Mouse (Mus musculus) kidney, postnatal 14 days (tissue): ENCODE results near the gene Taf8.
A peak's percentile ranks its signal among the peaks of the same experiment; 100 is the strongest.
"Not testable (repeated sequence)": the region's sequence is repeated elsewhere in the genome, so short reads cannot be mapped to it uniquely, and the experiment has no call there.

ENCODE experiments used
- DNase-seq: peaks from one replicate; pipeline ENCODE4 v3.0.0; 2022; ENCODE audit warnings: mixed read lengths

Gene Taf8

DNA sequence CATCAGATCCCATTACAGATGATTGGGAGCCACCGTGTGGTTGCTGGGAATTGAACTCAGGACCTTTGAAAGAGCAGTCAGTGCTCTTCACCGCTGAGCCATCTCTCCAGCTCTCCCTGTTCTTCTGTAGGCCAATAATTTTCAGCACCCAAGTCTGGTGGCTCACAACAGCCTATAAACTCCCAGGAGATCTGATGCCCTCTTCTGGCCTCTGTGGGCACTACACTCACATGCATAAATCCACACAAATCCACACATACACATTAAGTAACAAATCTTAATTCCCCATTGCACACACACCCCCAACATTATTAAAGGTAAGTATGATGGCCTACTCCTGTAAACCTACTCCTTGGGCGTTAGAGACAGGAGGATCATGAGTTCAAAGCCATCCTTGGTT lies 14.1 kb upstream of the Taf8 start:
- no peak for DNase-seq

DNA sequence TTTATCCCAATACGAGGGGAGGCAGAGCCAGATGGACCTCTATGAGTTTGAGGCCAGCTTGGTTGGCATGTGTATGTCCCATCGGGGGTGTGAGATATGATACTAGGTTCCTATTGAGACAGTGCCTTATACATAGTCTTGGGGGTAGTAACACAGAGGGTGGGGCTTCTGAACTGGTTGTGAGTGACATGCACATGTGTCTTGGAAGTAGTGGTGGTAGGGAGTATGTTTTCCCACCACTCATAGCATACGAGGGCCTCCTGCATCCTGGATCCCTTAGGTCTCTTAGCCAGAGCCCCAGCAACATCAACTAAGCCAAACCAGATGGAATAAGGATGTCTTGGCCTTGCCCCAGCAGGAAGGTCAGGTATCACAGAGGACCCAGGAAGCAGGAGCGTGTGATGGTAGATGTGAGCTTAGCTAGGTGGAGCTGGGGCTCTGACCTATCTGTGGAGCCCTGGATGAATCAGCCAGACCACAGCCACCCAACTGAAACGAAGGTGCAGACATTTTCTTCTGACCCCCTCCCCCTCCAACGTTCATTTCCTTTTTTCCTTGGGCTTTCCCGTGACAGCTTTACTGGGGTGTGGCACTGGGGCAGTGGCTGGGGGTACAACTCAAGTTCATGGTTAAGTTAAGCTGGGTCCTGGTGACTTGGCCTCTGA lies 13.2 kb upstream of the Taf8 start:
- no peak for DNase-seq

DNA sequence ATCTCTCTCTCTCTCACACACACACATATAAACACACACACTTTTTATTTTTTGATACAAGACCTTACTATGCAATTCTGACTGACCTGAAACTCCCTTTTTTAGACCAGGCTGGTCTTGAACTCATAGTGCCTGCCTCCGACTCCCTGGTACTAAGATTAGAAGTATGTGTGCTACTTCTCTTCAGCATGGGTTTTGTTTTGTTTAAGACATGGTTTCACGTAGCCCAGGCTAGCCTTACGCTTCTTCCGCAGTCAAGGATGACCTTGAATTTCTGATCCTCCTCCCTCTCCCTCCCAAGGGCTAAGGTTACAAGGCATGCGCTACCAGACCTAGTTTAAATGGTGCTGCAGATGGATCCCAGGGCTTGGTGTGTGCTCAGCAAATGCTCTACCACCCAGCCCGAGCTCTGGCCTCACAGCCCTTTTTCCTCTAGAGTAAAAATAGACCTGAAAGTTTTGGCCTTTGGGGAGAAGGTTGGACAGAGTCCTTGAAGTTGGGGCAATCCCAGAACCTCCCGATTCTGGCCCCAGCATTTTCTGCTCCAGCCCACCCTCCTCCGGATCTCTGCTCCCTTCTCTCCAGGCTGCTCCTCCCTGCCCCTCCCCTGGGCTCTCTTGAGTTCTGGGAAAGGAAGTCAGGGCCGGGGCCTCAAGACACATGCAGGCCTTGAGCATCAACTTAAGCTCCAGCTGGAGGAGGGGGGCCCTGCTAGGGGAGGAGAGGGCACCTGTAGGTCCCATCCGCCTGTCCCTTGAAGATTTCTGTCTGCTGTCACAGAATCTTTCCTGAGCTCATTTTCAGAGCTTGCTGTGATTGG lies 11.1 kb upstream of the Taf8 start:
- DNase-seq: no peak

GRCm38 (mm10) chr17:47511111-47512020 lies 9.3 kb upstream of the Taf8 start:
- peak; percentile 99 for DNase-seq

DNA sequence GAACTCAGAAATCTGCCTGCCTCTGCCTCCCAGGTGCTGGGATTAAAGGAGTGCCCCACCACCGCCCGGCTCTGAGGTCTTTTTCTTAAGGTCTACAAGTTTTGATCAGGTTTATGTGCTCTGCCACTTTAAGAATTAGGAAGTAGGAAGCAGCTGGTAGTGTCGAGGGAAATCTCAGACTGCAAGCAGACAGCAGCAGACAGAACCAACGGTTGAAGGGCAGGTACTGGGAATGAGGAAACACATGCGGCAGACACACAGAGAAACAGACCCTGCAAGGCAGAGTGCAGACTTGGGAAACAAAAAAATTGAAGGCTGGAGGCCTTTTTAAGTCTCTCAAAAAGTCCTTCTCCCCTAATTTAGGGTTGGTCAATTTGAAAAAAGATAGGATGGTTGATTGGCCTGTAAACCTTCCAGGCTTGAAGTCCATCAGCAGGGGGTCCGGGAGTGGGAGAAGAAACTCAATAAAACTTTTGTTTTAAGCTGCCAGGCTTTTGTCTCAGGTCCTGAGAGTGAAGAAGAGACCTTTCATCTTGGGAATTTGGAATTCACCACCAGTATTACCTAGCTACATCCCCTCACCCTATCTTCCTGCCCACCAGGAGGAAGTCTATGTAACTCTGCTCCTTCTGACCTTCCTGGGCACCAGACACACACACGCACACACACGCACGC lies 7.1 kb upstream of the Taf8 start:
- no peak for DNase-seq

DNA sequence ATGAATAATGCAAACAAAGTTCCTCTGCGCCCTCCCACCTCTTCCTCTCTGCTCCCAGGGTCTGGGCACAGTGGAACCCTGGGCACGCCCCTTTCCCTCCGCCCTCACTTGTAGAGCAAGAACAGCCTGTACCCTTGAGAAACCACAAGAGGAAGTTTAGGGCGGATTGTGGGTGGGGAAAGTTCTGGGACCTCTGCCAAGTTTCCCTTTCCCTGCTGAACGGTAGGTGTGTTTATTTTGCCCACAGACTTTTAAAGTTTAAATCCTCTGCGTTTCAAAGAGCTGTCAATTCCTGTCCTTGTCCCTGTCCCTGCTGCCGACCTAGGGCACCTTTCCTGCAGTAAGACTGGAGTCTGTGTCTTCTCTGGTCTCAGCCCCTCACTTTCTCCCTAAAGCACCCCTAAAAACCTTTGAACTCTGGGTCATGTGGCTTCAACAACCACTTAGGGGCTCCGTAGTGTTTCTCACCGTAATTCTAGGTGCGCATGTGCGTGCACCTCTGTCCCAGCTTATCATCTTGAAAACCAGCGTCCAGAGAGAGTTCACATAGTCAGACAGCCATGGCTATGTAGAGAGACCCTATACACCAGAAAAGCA lies 6.0 kb upstream of the Taf8 start:
- peak; percentile 98 for DNase-seq

DNA sequence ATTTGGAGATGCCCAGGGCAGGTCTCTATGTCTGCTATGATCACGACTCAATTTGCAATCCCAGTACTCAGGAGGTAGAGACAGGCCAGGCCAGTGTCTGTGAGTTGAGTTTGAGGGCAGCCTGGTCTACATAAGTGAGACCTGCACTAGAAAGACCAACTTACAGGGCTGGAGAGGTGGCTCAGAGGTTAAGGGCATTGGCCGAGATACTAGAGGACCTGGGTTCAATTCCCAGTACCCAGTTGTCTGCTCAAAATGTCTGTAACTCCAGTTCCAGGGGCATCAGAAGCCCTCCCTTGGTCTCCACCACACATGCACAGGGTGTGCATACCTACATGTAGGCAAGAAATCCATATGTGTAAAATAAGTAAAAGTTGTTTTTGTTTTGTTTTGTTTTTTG lies 5.4 kb upstream of the Taf8 start:
- DNase-seq: no peak

DNA sequence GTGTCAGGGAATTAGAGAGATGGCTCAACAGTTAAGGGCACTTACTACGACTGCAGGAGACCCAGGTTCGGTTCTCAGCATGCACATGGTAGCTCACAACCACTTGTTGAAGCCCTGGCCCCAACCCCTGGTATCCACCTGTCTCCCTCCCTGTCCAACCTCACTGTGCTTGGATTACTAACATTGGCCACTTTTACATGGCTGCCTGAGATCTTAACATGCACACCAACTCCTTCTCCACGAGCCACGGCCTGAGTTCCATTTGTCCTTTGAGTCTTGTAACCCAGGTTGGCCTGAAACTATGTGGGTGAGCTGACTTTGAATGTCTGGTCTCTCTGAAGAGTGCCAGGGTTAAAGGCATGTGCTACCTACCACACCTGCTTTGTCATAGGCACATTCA lies 4.6 kb upstream of the Taf8 start:
- no peak for DNase-seq

DNA sequence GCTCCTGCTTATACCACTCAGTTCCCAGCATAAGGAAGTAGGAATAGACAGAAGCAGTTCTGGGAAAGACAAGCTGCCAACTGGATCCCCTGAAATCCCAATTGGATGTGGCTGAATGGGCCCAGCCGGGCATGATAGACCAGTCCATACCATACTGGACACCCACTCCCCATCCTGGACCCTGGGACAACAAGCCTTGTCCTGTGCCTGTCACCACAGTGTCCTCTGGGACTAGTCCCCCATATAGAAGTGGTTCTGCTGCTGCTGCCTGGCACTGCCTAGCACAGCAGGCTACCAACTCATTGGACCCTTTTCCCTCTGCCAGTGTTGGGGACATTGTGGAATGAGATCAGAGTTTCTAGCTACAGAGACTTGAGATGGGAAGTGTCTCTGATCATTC lies 4.0 kb upstream of the Taf8 start:
- DNase-seq: no peak

GRCm38 (mm10) chr17:47505566-47505965 lies 3.5 kb upstream of the Taf8 start:
- DNase-seq: no peak

GRCm38 (mm10) chr17:47504941-47505346 lies 2.9 kb upstream of the Taf8 start, which contains the start of gene Ccnd3:
Ccnd3 (plus strand) TSS chr17:47505051.
- DNase-seq: peak; percentile 85

DNA sequence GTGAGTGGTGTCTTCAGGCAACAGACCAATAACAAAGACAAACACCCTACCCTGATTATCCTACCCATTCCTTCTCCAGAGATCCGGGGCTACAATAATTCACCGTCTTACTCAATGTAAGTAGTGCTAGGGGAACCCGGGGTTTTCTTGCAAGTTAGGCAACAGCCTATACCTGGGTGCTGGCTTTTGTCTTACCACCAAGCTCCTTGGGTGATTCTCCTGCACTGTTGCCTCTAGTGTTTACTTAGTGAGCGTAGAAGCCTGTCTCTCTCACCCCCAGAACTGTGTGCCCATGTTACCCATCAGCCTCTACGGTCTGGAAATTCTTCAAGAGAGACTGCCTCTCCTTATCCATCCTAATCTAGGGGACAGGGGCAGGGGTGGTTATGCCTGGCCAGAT lies 2.1 kb upstream of the Taf8 start:
- DNase-seq: no peak

DNA sequence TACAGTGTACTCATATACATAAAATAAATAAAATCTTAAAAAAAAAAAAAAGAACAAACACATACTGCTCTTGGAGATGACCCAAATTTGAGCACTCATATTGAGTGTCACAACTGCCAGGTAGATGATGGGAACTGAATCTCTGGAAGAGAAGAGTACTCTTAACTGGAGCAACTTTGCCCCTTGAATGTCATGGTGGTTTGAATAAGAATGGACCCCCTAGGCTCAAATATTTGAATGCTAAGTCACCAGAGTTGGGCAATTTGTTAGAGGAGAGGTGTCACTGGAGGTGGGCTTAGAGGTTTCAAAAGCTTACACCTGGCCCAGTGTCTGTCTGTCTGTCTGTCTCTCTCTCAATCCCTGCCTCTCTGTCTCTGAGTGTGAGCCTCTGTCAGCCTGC lies 1.6 kb upstream of the Taf8 start:
- no peak for DNase-seq

GRCm38 (mm10) chr17:47502707-47503045 lies 584 bp upstream of the Taf8 start:
- not testable (repeated sequence) for DNase-seq

DNA sequence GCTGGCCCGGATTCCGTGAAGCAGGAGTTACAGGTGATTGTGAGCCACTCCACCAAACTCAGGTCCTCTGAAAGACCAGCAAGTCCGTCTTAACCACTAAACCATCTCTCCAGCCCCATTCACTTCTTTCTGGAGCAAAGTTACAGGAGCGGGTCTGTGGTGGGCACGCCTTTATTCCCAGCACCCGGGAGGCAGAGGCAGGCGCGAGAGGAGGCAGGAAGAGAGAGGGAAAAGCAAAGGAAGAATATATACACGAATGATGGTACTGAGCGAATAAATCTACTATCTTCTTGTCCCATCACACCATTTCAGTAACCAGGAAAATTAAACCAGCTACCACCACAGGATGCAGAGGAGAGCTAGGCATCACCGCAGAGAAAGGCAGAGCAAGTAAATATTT lies 561 bp downstream of the Taf8 start:
- no peak for DNase-seq

- DNase-seq: no peak
Observed at GRCm38 (mm10) chr17:47494132-47494531, 8.0 kb downstream of the Taf8 start.

GRCm38 (mm10) chr17:47493653-47494052 lies 8.4 kb downstream of the Taf8 start:
- no peak for DNase-seq

GRCm38 (mm10) chr17:47492731-47493130 lies 9.4 kb downstream of the Taf8 start:
- DNase-seq: no peak

GRCm38 (mm10) chr17:47490791-47491190 lies 11.3 kb downstream of the Taf8 start:
- no peak for DNase-seq

GRCm38 (mm10) chr17:47485791-47486190 lies 16.3 kb downstream of the Taf8 start:
- DNase-seq: no peak

- no peak for DNase-seq
Observed at GRCm38 (mm10) chr17:47484993-47485392, 17.1 kb downstream of the Taf8 start.

DNA sequence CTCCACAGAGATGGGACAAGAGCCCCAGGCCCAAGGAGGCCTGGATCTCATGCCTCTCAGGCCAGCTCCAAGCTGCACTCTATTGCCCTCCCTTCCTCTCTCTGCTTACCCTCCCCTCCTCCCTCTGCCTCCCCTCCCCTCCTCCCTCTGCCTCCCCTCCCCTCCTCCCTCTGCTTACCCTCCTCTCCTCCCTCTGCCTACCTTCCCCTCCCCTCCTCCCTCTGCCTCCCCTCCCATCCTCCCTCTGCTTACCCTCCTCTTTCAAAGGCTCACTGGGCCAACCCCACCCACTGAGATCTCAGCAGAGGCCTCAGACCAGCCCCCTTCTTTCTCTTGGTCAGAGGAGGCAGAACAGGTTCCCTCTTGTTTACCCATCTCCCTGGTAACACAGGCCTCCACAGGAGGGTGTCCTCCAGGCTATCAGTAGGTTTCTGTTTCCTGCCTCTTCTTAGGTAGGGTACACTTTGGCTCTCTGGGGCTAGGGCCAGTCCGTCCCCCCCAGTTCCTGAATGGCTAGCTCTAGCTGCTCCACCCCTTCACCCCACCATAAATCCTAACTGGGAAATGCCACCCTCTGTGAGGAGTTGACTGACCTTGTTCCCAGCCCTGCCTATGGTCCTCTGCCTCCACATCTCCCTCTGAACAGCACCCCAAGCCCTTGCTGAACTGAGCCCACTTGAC lies 17.7 kb downstream of the Taf8 start:
- DNase-seq: peak; percentile 64
